Mouse (Mus musculus) heart, postnatal 0 days (tissue): ENCODE results near the gene Efnb3. TPM values are rescaled to one million over a fixed set of nuclear protein-coding genes. Genes with fewer than 3 reads are reported as not detected.
A peak's percentile ranks its signal among the peaks of the same experiment; 100 is the strongest.
"Not testable (repeated sequence)": the region's sequence is repeated elsewhere in the genome, so short reads cannot be mapped to it uniquely, and the experiment has no call there.

Source experiments
- ATAC-seq: fragments of 200-750 bp; cut with Nextera tagmentation; 2 replicates; pipeline ENCODE4 v1.8.0; 2017; ENCODE audit warnings: low read depth, moderate number of reproducible peaks, moderate library complexity; ENCODE audit not compliant: insufficient read depth
- DNase-seq: peaks from one replicate; pipeline ENCODE4 v3.0.0-alpha.2; 2016; ENCODE audit warnings: low spot score
- H3K27ac ChIP-seq: fragments of 300-500 bp; sonication (generic); 2 replicates; pipeline ENCODE4 v1.5.1; 2014; ENCODE audit warnings: low read depth, mild to moderate bottlenecking
- H3K27me3 ChIP-seq: fragments of 300-500 bp; sonication (generic); 2 replicates; pipeline ENCODE4 v1.6.1; 2014; ENCODE audit warnings: low read length, mixed read lengths; ENCODE audit not compliant: control insufficient read depth, insufficient read depth
- H3K36me3 ChIP-seq: fragments of 300-500 bp; sonication (generic); replicated peaks from 2 replicates; pipeline ENCODE4 v1.6.1; 2014; ENCODE audit warnings: low read length, mixed read lengths; ENCODE audit not compliant: control insufficient read depth, insufficient read depth
- H3K4me1 ChIP-seq: fragments of 300-500 bp; sonication (generic); 2 replicates; pipeline ENCODE4 v1.6.1; 2014; ENCODE audit warnings: antibody characterized with exemption; ENCODE audit not compliant: control insufficient read depth, insufficient read depth
- H3K4me2 ChIP-seq: fragments of 300-500 bp; sonication (generic); 2 replicates; pipeline ENCODE4 v1.6.1; 2014; ENCODE audit warnings: low read depth, mild to moderate bottlenecking, low read length, moderate library complexity
- H3K4me3 ChIP-seq: fragments of 300-500 bp; sonication (generic); 2 replicates; pipeline ENCODE4 v1.5.1; 2014; ENCODE audit warnings: low read depth, low read length
- H3K9ac ChIP-seq: fragments of 300-500 bp; sonication (generic); replicated peaks from 2 replicates; pipeline ENCODE4 v1.6.1; 2014; ENCODE audit warnings: low read depth, low read length, mixed read lengths
- H3K9me3 ChIP-seq: fragments of 300-500 bp; sonication (generic); replicated peaks from 2 replicates; pipeline ENCODE4 v1.6.1; 2016; ENCODE audit warnings: low read length; ENCODE audit not compliant: control insufficient read depth
- CTCF ChIP-seq: IDR thresholded peaks from 2 replicates; pipeline ENCODE4 v1.5.1; 2016; ENCODE audit warnings: antibody characterized with exemption, control low read depth, low read depth
- EP300 ChIP-seq: IDR thresholded peaks from 2 replicates; pipeline ENCODE4 v1.6.1; 2016; ENCODE audit warnings: antibody characterized with exemption, low read depth
- WGBS: fragments of 180-500 bp; shearing (Covaris S2); extraction: QIAGEN DNeasy Blood & Tissue Kit; methylation state at CpG from one replicate; pipeline ENCODE4 v1.1.7; 2014; 5-methylcytosine and 5-hydroxymethylcytosine counted together
- polyA plus RNA-seq: library from polyadenylated mRNA; unstranded; fragments of >200 nt; fragmentation: Nextera tagmentation; extraction: Ambion mirVana; gene quantifications from 2 replicates; pipeline ENCODE4 v1.2.1, GENCODE M21; 2015
- total RNA-seq: library from RNA; depleted of rRNA; stranded (reverse); fragments of >200 nt; gene quantifications from 2 replicates; pipeline ENCODE4 v1.2.3, GENCODE M21; 2014; ENCODE audit warnings: low replicate concordance

Gene Efnb3
- total and polyA plus RNA-seq, 2 experiments from 2014 or later = 75.6 to 79.5 TPM

GRCm38 (mm10) chr11:69549060-69549656, 10.8 kb downstream of the Efnb3 start, which contains the start of gene Dnah2:
TSS of gene Dnah2 (minus strand) at chr11:69549110.
- ATAC-seq (no peak), DNase-seq (no peak)
- H3K27ac ChIP-seq = no peak within 1 kb of the TSS
- 58% methylated on average over 12 of the region's 12 CpGs for WGBS
- no peak within 1 kb of the TSS for H3K9ac ChIP-seq
- H3K27me3 ChIP-seq = no peaks in the 10 kb centered on the region
- no peak within 1 kb of the TSS for H3K4me2 ChIP-seq
- H3K9me3 ChIP-seq = no peaks in the 10 kb centered on the region
- peaks cover 6% of the 10 kb centered on the region; the same call in 1 of the 2 replicates for H3K4me1 ChIP-seq
- H3K4me3 ChIP-seq = no peak within 1 kb of the TSS
- H3K36me3 ChIP-seq = 0 out of 2 replicates have a peak, but pooled peaks cover under 1% of the 10 kb centered on the region
- TF ChIP-seq EP300 (no peak), CTCF (no peak)

DNA sequence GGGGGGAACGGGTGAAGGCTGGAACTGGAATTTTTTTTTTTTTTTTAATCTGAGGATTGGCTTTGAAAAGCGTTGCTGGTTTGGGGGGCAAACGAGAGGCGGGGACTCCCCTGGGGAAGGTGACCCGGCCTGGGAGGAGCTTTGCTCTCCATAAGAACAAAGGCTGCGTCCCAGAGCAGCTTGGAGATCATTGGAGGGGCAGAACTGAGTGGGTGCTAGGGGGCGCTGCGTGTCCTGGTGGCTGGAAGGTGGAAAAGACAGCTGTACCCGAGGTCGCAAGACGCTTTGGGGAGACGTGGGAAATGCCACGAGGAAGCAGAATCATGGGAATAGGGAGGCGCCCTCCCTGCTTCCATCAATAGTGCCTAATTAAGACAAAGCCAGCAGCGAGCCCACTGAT, 12.9 kb downstream of the Efnb3 start:
- 6% methylated on average over 15 of the region's 15 CpGs for WGBS

GRCm38 (mm10) chr11:69546423-69547053, 13.5 kb downstream of the Efnb3 start:
- TF ChIP-seq EP300 (no peak), CTCF (peak; percentile 59)
- Histone ChIP-seq H3K36me3 (no peaks in the 10 kb centered on the region), H3K9ac (peak overlapping the region; percentile 32; the same call in 1 of the 2 replicates), H3K4me3 (peak overlapping the region; percentile 46), H3K9me3 (no peaks in the 10 kb centered on the region), H3K27me3 (no peaks in the 10 kb centered on the region), H3K4me1 (peaks cover 6% of the 10 kb centered on the region; the same call in 1 of the 2 replicates), H3K27ac (0 out of 2 replicates have a peak overlapping the region, but pooled peaks have one; percentile 1), H3K4me2 (peak overlapping the region; percentile 71)
- peak; percentile 90 for ATAC-seq
- WGBS = under 1% methylated on average over 44 of the region's 44 CpGs
- peak; percentile 87 for DNase-seq

More for the DNA sequence above, 12.9 kb downstream of the Efnb3 start:
- Histone ChIP-seq H3K27ac (no peak overlapping the region), H3K4me3 (peak overlapping the region; percentile 46), H3K4me2 (peak overlapping the region; percentile 71), H3K36me3 (no peaks in the 10 kb centered on the region), H3K9ac (peak overlapping the region; percentile 32; the same call in 1 of the 2 replicates), H3K27me3 (no peaks in the 10 kb centered on the region), H3K9me3 (no peaks in the 10 kb centered on the region), H3K4me1 (peaks cover 6% of the 10 kb centered on the region; the same call in 1 of the 2 replicates)
- TF ChIP-seq CTCF = peak; percentile 46
- no peak for TF ChIP-seq EP300
- ATAC-seq (peak; percentile 45), DNase-seq (peak; percentile 42)

DNA sequence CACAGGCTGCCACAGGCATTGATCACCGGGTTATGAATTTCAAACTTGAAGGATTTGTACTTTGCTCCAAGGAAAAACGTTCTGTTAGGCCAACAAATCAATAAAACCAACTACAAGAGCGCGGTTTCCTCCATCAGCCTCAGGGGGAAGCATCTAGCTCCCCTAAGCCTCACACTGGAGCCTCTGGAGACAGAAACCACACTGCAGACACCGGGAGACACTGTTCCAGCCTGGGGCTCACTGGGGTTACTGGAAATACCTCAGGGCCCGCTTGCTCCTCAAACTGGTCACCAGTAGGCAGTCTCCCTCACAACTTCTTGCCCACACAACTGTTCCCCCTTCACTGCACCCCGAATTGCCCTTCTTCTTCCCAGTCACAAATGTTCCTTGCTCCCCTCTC, 14.0 kb downstream of the Efnb3 start:
- Histone ChIP-seq H3K9me3 (no peaks in the 10 kb centered on the region), H3K4me3 (peak overlapping the region; percentile 46; the same call in 1 of the 2 replicates), H3K36me3 (no peaks in the 10 kb centered on the region), H3K4me1 (peaks cover 6% of the 10 kb centered on the region; the same call in 1 of the 2 replicates), H3K27me3 (no peaks in the 10 kb centered on the region), H3K4me2 (peak overlapping the region; percentile 71), H3K27ac (no peak overlapping the region), H3K9ac (no peak overlapping the region; the same call in 1 of the 2 replicates)
- WGBS = 37% methylated on average over 7 of the region's 7 CpGs
- no peak for TF ChIP-seq EP300
- TF ChIP-seq CTCF = no peak
- no peak; the same call in 1 of the 2 replicates for ATAC-seq
- no peak for DNase-seq

DNA sequence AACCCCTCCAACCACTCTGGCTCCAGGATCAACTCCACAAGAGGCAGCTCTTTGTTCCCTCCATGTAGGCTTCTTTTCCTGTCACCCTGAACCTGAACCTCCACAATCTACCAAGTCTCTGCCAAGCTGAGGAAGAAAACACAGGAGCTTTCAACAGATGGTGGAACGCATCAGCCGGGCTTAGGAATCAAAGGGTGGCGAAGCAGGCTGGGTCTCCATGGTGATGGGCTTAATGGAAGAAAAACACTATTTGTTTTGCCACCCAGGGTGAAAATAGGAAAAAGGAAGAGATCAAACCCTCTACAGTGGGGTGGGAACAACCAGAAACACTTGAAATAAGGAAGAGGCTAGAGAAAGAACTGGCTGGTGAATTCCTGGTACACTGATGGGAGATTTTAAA, 16.4 kb downstream of the Efnb3 start:
- H3K4me2 ChIP-seq = no peak overlapping the region
- 48% methylated on average over 3 of the region's 3 CpGs for WGBS
- no peaks in the 10 kb centered on the region for H3K27me3 ChIP-seq
- DNase-seq (no peak), ATAC-seq (no peak)
- H3K36me3 ChIP-seq = no peaks in the 10 kb centered on the region
- TF ChIP-seq EP300 (no peak), CTCF (no peak)
- peaks cover 6% of the 10 kb centered on the region; the same call in 1 of the 2 replicates for H3K4me1 ChIP-seq
- H3K27ac ChIP-seq = no peak overlapping the region
- no peak overlapping the region for H3K4me3 ChIP-seq
- H3K9me3 ChIP-seq = no peaks in the 10 kb centered on the region
- H3K9ac ChIP-seq = no peak overlapping the region

DNA sequence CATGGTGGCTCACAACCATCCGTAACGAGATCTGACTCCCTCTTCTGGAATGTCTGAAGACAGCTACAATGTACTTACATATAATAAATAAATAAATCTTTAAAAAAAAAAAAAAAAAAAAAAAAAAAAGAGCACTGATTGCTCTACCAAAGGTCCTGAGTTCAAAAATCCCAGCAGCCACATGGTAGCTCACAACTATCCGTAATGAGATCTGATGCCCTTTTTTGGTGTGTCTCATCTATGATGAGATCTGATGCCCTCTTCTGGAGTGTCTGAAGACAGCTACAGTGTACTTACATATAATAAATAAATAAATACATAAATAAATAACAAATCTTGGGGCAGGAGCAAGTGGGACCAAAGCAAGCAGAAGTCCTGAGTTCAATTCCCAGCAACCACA, 18.3 kb downstream of the Efnb3 start:
- not testable (repeated sequence) for H3K9ac ChIP-seq, H3K27me3 ChIP-seq, H3K4me2 ChIP-seq, H3K36me3 ChIP-seq, H3K27ac ChIP-seq, DNase-seq, H3K4me1 ChIP-seq, H3K9me3 ChIP-seq, H3K4me3 ChIP-seq, ATAC-seq
- 55% methylated on average over 1 of the region's 3 CpGs for WGBS
